Mouse (Mus musculus) olfactory bulb, adult 2 months (tissue): ENCODE data around the gene Stx4a.

ENCODE experiments used
- CTCF ChIP-seq: fragments of 200-500 bp; IDR thresholded peaks from 2 replicates; pipeline ENCODE4 v1.5.1; 2012; ENCODE audit warnings: low read depth, mild to moderate bottlenecking, low read length, moderate library complexity; ENCODE audit not compliant: insufficient read depth
- POLR2A ChIP-seq: fragments of 200-500 bp; IDR thresholded peaks from 2 replicates; pipeline ENCODE4 v1.6.1; 2012; ENCODE audit warnings: mild to moderate bottlenecking, low read depth, low read length, moderate library complexity; ENCODE audit not compliant: insufficient read depth

GRCm38 (mm10) chr7:127895442-127895841 lies 71.3 kb downstream of the Stx4a start, which contains the start of the genes Gm21974 and Vkorc1:
- TF ChIP-seq CTCF, result no peak
- peak; percentile 53; the same call in 1 of the 2 replicates for TF ChIP-seq POLR2A
